Mouse (Mus musculus): ENCODE measurements at regions not wholly inside any gene's neighbourhood (a gene's known extent, or its start where the extent isn't known, plus 50 kb on each side); places are given as distances from the start of the nearest gene placed in this dataset.

- TF ChIP-seq EP300 (IDR thresholded peaks at IDR 0.05; ENCODE audit: low read depth) (no peak), CTCF (IDR thresholded peaks at IDR 0.05; ENCODE audit: low read depth) (no peak)
Measured at GRCm38 (mm10) chr13:110724836-110725235, 330.0 kb downstream of the Plk2 start.
